Mouse (Mus musculus) erythroblast, embryonic 14.5 days (primary cell): ENCODE results near the gene Prnd. TPM values are rescaled to one million over a fixed set of nuclear protein-coding genes. Genes with fewer than 3 reads are reported as not detected.

Source experiments
- H3K27me3 ChIP-seq: 2 replicates; pipeline ENCODE4 v1.6.1; 2012; ENCODE audit warnings: inconsistent platforms; ENCODE audit not compliant: control insufficient read depth
- H3K36me3 ChIP-seq: 2 replicates; pipeline ENCODE4 v1.6.1; 2012; ENCODE audit warnings: mild to moderate bottlenecking, inconsistent platforms; ENCODE audit not compliant: control insufficient read depth
- H3K4me1 ChIP-seq: 2 replicates; pipeline ENCODE4 v1.6.1; 2012; ENCODE audit warnings: inconsistent platforms; ENCODE audit not compliant: control insufficient read depth
- H3K4me3 ChIP-seq: replicated peaks from 2 replicates; pipeline ENCODE3; 2012; ENCODE audit warnings: moderate library complexity, mild to moderate bottlenecking, inconsistent platforms
- H3K9me3 ChIP-seq: 2 replicates; pipeline ENCODE4 v1.6.1; 2012; ENCODE audit warnings: low read length, inconsistent platforms, mixed read lengths; ENCODE audit not compliant: control insufficient read depth
- GATA1 ChIP-seq: IDR thresholded peaks from 2 replicates; pipeline ENCODE4 v1.6.1; 2012; ENCODE audit warnings: low read length, inconsistent platforms, mixed read lengths
- TAL1 ChIP-seq: IDR thresholded peaks from 3 replicates; pipeline ENCODE4 v1.6.1; 2012; ENCODE audit warnings: low read length, inconsistent platforms, mixed read lengths
- polyA plus RNA-seq: library from polyadenylated mRNA; stranded (reverse); fragments of >175 nt; gene quantifications from 2 replicates; pipeline ENCODE4 v1.2.3, GENCODE M21; 2012

Gene Prnd
- polyA plus RNA-seq, 1 experiment: not detected

DNA sequence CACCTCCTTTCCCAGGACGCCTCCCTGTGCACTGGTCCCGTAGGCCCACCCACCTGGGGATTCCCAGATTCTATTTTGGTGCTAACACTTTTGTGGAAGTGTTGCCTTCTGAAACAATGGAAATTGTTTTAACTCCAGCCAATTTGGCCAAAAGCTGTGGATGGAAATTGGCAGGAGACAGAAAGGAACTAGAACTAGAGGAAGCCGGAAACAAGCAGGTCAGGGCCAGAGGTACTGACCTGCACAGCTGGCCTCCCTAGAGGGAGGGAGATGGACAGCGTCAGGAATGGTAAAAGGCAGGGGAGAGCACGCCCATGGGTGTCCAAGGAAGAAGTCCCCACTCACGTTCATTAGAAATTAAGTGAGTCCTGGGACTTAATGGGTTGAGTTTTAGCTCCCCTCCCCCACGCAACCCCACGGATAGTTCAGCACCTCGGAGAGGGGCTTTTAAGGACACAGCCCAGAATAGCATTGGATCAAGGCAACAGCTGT lies 7.1 kb downstream of the Prnd start:
- Histone ChIP-seq H3K9me3 (no peaks in the 10 kb centered on the region), H3K4me3 (no peak overlapping the region), H3K4me1 (peaks cover 6% of the 10 kb centered on the region)

DNA sequence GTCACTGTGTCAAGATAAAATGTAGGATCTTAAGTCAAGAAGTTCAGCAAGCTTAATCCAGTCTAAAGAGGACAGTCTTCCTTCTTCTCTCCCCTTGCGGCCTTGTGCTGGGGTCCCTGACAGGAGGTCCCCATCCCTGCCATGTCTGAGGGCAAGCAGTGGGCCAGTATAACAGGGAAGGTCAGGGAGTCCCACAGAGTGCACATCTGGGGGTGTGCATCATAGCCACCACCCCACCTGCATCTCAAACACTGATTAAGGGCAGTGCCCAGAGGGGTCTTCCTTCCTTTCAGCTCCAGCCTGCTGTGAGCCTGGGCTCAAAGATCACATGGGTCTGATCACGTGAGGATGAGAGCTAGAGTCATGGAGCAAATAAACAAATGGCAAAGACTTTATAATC lies 11.0 kb downstream of the Prnd start:
- TF ChIP-seq TAL1 (no peak), GATA1 (no peak)
- no peaks in the 10 kb centered on the region for H3K9me3 ChIP-seq
- H3K4me1 ChIP-seq: no peaks in the 10 kb centered on the region
- H3K36me3 ChIP-seq: no peaks in the 10 kb centered on the region
- no peaks in the 10 kb centered on the region for H3K27me3 ChIP-seq
- H3K4me3 ChIP-seq: no peak overlapping the region

More for the DNA sequence above, 7.1 kb downstream of the Prnd start:
- Histone ChIP-seq H3K36me3 (no peaks in the 10 kb centered on the region), H3K27me3 (peaks cover 25% of the 10 kb centered on the region)
- TF ChIP-seq GATA1 (no peak), TAL1 (no peak)

DNA sequence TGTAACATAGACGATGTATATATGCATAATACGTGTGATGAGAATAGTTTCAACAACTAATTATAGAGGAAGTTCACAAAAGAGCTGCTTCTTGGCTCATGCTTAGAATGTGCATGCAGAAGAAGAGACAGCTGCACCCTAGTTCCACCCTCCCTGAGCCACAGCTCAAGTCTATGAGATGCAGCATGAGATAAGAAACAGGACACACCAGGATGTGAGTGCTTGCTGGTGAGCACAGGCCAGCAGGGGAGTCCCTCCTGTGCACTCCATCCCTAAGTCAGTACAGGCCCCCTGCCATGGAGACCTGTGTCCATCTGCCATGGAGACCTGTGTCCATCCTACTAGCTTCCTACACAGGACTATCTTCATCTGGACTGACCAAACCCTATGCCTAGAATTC lies 19.9 kb downstream of the Prnd start:
- TF ChIP-seq GATA1: no peak
- TF ChIP-seq TAL1: no peak
- H3K4me3 ChIP-seq: no peak overlapping the region
- no peaks in the 10 kb centered on the region for H3K4me1 ChIP-seq
- H3K9me3 ChIP-seq: peaks cover 4% of the 10 kb centered on the region
- no peaks in the 10 kb centered on the region for H3K27me3 ChIP-seq
- H3K36me3 ChIP-seq: no peaks in the 10 kb centered on the region

DNA sequence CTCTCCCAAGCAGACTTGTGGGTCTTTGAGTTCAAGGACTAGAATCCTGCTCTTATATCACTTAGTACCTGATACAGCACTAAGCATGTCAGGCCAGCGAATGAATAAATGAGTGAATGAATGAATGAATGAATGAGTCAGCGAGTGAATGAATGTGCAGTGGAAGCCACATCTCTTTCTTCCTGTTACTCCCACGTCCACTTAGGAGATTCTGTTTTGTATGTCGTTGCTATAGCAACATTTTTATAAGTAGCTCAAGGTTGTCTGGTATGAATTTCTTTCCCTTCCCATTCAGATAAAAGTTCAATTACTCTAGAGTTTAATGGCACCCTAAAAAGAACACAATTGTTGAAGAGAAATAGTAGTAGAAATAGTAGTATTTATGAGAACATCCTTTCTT lies 20.4 kb downstream of the Prnd start:
- Histone ChIP-seq H3K36me3 (no peaks in the 10 kb centered on the region), H3K4me3 (no peak overlapping the region), H3K27me3 (no peaks in the 10 kb centered on the region), H3K4me1 (no peaks in the 10 kb centered on the region), H3K9me3 (peaks cover 7% of the 10 kb centered on the region)
- TF ChIP-seq GATA1 (no peak), TAL1 (no peak)

DNA sequence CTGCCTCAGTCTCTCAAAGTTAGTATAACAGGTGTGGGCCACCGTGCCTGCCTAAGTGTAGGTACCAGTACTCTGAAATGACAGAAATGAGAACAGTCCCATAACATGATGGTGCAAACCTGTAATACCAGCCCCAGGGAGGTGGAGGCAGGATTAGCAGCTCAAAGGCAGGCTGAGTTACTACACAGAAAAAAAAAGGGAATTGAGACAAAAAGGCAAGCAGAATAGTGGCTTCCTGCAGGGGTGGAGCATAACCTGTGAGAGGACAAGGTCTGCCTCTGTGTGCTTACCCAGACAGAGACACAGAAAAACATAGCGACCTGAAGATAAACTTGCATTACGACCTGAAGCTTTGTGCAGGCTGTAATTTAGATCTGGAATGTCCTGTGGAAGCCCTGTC lies 26.0 kb downstream of the Prnd start:
- Histone ChIP-seq H3K27me3 (no peaks in the 10 kb centered on the region), H3K9me3 (peaks cover 7% of the 10 kb centered on the region), H3K4me1 (no peaks in the 10 kb centered on the region), H3K36me3 (no peaks in the 10 kb centered on the region), H3K4me3 (no peak overlapping the region)
- no peak for TF ChIP-seq GATA1

DNA sequence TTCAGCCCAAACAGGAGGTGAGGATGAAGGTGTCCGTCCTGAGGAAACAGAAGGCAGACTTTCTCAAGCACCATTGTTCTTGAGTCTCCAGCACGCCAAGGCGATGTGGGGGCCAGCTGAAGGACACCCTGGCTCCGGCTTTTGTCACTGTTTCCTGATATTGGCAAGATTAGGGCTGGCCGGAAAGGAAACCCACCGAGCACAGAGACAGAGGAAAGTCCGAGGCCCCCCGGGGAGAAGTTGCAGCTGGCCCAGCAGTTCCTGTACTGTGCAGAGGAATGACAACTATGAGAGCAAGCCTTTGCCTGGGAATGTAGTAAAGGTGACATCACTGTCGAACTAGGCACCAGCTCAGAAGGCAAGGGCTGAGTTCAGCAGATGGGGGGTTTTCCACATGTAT lies 30.2 kb downstream of the Prnd start:
- H3K4me3 ChIP-seq: no peak overlapping the region
- peaks cover under 1% of the 10 kb centered on the region for H3K9me3 ChIP-seq
- no peaks in the 10 kb centered on the region for H3K4me1 ChIP-seq
- H3K27me3 ChIP-seq: no peaks in the 10 kb centered on the region
- no peaks in the 10 kb centered on the region for H3K36me3 ChIP-seq
- no peak for TF ChIP-seq GATA1
- TF ChIP-seq TAL1: no peak

DNA sequence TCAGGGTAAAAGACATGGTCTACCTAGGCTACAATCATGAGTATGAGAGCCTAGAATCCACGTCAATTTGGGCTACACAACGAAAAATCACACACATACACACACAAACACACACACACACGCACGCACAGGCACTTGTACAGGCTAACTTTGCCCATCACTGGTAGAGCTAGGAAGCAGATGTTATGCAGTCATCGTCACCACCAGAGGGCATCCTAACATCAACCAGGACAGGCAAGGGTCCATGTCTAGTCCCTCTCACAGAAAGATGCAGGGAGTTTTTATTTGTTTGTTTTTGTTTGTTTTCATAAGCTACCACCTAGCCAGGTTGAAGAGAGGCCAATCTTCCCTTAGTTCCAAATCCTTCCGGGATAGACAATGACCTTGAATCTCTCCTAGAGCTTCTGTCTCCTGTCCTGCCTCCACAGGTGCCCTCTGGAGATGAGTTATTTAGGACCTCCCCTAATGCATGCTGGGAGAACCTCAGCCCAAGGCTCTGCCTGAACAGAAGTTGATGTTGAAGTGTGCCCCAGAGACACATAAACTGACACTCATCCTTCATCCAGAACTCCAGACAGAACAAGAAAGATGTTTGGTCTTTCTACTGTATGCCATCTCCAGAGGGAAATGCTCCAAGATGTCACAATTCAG lies 32.0 kb downstream of the Prnd start:
- no peaks in the 10 kb centered on the region for H3K36me3 ChIP-seq
- no peaks in the 10 kb centered on the region for H3K9me3 ChIP-seq
- TF ChIP-seq GATA1: no peak
- no peak for TF ChIP-seq TAL1
- H3K27me3 ChIP-seq: no peaks in the 10 kb centered on the region
- no peaks in the 10 kb centered on the region for H3K4me1 ChIP-seq
- no peak overlapping the region for H3K4me3 ChIP-seq

DNA sequence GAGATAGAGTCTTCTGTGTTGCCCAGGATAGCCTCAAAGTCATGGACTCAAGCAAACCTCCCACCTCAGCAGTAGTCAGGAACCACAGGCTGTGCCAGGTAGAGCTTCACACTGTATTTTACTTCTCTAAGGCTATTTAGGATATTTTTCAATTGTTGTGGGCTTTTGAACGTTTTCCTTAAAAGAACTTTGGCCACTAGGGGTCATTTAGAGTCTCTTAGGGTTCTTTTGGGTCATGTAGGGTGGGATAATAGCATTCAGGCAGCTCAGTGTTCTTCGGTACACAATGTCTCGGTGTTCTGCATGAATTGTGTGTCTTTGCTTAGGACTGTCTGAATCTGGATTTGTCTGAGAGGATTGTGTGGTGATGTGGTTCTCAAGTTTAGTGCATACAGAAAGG lies 37.3 kb downstream of the Prnd start:
- TF ChIP-seq GATA1 (no peak), TAL1 (no peak)
- Histone ChIP-seq H3K36me3 (no peaks in the 10 kb centered on the region), H3K4me3 (no peak overlapping the region), H3K9me3 (no peaks in the 10 kb centered on the region), H3K4me1 (no peaks in the 10 kb centered on the region), H3K27me3 (no peaks in the 10 kb centered on the region)

DNA sequence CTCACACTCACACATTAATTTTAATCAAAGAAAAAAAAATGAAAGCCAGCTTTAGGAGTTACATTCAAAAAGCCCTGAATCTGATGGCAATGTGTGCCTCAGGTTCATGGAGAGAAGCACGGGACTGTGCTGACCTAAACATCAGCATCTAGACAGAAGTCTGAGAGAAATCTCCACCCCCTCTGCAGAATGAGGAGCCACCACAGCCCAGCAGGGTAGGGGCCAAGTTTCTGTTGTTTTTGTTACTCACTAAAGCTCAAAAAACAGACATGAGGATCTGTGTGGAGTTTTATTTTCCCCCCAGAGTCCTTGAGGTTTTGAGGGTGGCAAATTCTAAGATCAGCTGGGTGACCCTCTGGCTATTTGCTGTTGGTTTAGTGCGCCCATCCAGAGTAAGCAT lies 37.9 kb downstream of the Prnd start:
- Histone ChIP-seq H3K4me3 (no peak overlapping the region), H3K36me3 (no peaks in the 10 kb centered on the region), H3K27me3 (no peaks in the 10 kb centered on the region), H3K4me1 (no peaks in the 10 kb centered on the region), H3K9me3 (no peaks in the 10 kb centered on the region)
- TF ChIP-seq GATA1: no peak
- TF ChIP-seq TAL1: no peak

DNA sequence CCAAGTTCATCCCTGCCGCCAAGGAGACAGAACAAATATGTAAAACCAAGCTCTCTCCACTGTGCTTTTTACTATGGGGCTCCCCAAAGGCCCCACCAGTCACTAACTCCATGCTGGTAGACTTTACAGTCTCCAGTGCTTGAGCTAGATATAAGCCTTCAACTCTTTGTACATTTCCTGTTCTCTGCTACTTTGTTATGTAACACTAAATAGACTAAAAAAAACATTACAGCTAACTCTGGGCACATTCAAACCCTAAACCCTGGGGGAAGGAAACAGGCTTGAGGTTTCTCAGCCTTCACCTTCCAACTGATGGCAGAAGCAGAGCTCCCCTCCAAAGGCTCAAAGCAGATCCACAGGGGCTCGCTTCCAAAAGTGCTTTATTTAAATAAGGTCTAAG lies 41.8 kb downstream of the Prnd start:
- no peaks in the 10 kb centered on the region for H3K4me1 ChIP-seq
- no peaks in the 10 kb centered on the region for H3K36me3 ChIP-seq
- no peaks in the 10 kb centered on the region for H3K9me3 ChIP-seq
- no peaks in the 10 kb centered on the region for H3K27me3 ChIP-seq
- no peak overlapping the region for H3K4me3 ChIP-seq
- TF ChIP-seq GATA1 (no peak), TAL1 (no peak)
